Mouse (Mus musculus) c-Kit-positive CD71-positive TER-119-negative erythroid progenitor cells, embryonic 14.5 days (primary cell): ENCODE data around the gene Chrdl2.
"Not testable (repeated sequence)": the region's sequence is repeated elsewhere in the genome, so short reads cannot be mapped to it uniquely, and the experiment has no call there.

ENCODE experiments used
- DNase-seq: peaks from one replicate; pipeline ENCODE4 v3.0.0-alpha.2; 2013; ENCODE audit warnings: low read depth

The Chrdl2 gene

GRCm38 (mm10) chr7:100036050-100036449 lies 30.1 kb downstream of the Chrdl2 start:
- no peak for DNase-seq

GRCm38 (mm10) chr7:100036495-100036894 lies 30.5 kb downstream of the Chrdl2 start:
- no peak for DNase-seq

- no peak for DNase-seq
These were observed 36.1 kb downstream of the Chrdl2 start for GRCm38 (mm10) chr7:100042120-100042519.

- DNase-seq = no peak
These were observed 37.1 kb downstream of the Chrdl2 start for GRCm38 (mm10) chr7:100043096-100043495.

GRCm38 (mm10) chr7:100043605-100044031 lies 37.6 kb downstream of the Chrdl2 start:
- DNase-seq = no peak

- no peak for DNase-seq
These were observed 40.5 kb downstream of the Chrdl2 start for GRCm38 (mm10) chr7:100046486-100046885.

GRCm38 (mm10) chr7:100051904-100052303 lies 45.9 kb downstream of the Chrdl2 start:
- no peak for DNase-seq

DNA sequence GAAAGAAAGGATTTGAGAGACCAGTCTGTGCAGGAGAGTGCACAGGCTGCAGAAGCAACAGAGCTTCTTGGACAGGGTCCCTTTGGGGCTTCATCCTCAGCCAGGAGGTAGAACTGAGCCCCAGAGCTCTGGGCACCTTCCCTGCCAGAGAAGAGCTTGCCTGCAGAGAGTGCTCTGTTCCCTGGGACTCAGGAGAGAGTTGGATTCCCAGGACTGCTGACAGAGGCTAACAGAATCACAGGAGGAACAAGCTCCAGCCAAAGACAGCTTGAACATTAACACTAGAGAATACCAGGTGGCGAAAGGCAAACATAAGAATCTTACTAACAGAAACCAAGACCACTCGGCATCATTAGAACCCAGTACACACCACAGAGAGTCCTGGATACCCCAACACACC lies 47.0 kb downstream of the Chrdl2 start:
- not testable (repeated sequence) for DNase-seq

DNA sequence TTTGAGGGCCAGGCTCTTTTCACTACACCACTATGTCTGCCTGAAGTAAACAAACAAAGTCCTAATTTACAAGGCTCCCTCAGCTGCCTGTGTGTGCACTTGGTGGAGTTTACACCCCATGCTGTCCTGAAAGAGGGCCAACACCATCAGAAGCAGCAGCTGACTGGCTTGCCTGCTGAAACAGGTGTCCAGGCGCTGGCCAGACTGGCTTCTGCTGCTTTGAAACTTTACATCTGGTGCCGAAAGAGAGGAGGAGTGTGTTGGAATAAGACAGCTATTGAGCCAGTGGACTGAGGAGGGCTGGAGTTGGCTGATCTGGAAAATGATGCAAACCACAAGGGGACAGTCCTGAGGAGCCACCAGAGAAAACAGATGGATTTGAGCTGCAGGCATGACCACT lies 68.0 kb downstream of the Chrdl2 start:
- no peak for DNase-seq

DNA sequence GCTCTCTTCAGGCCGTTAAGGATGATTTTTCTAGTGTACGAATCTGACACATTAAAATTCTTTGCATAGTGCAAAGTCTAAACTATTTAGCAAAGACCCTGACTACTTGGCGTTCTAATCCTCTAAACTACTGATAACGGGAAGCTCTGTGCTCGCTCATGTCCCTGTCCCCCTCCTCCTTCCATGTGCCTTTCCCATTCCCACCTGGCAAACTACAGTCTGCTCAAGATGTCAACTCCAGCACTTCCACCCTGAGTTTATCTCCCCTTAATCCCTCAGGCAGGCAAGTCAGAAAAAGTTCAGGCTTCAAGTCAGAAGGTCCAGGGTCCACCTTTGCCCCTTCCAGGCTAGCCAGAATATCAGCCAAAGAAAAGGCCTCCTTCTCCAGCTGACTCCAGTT lies 70.3 kb downstream of the Chrdl2 start:
- DNase-seq = no peak

- DNase-seq = no peak
These were observed 71.1 kb downstream of the Chrdl2 start for GRCm38 (mm10) chr7:100077071-100077470.

GRCm38 (mm10) chr7:100080087-100080781 lies 74.3 kb downstream of the Chrdl2 start:
- no peak for DNase-seq

DNA sequence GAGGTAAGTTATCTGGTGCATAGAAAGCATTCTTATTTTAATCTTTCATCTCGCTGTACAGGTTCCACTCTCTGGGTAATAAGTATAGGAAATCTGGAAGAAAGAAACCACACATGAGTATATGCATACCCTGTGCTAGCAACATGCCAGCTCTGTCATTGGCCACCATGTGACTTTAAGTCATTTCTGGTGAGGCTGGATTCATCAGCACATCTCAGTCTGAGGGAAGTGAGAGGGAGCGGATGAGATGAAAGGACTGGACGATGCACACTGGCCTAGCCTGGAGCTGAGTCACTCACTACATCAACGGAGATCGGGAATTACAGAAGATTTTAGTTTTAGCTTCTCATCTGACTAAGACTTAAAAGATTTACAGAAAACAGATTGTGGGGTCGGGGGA lies 76.9 kb downstream of the Chrdl2 start:
- DNase-seq = no peak

DNA sequence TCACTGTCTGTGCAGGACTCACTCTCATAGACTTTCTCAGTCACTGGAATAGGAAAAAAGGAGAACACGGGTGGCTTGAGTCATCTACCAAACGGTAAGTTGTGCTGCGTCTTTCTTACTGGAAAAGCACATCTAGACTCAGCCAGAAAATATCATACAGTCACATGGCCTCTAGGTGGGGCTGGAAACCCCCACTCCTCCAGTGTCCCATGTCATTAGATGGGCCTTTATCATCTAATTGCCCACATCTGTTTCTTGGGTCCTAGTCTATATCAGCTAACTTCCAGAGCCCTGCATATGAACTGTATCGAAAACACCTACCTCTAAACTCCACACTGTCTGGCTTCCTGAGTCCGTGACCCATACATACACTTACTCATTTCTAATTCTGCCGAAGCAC lies 77.8 kb downstream of the Chrdl2 start:
- no peak for DNase-seq
